8 mouse cellular contexts compared by ENCODE assay signal in the genomic region with DNA sequence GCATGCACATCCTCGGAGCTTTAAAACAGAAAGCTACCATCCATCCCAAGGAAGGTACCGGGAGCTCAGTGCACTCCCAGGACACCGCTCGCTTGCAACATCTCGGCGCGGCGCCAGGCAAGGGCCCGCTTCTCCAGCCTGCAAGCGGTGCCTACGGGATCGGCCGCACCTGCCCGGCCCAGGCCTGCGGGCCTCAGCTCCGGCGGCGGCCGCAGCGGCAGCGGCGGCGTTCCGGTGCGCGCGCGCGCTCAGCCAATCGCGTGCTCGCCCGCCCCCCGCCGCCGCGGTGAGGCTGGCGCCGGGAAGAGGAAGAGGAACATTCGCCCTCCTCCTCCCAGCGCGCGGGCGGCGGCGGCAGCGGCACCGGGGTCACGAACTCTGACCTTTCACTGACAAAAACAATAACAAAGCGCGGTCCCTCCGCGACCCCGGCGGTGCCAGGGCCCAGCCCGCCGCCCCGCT. TPM values are rescaled to one million over a fixed set of nuclear protein-coding genes. Genes with fewer than 3 reads are reported as not detected.
DNase-seq lines count a peak whose midpoint lies in the region; ATAC-seq and TF ChIP-seq lines count a peak whose summit lies in the region.

Nr2c2 (plus strand) TSS at position 261 of the 462 bp plus-strand sequence.

- intact Hi-C loops in heart, postnatal 10 days (cut with DNase I) = no loop called here

- WGBS in forebrain, embryonic 14.5 days = 0% methylated on average over 39 of the region's 58 CpGs
- under 1% methylated on average over 43 of the region's 58 CpGs for WGBS in liver, postnatal 0 days (ENCODE audit: insufficient replicate concordance)
- under 1% methylated on average over 40 of the region's 58 CpGs for WGBS in neural tube, embryonic 13.5 days

- H3K9me3 ChIP-seq in forebrain, embryonic 14.5 days (replicated peaks; ENCODE audit: control insufficient read depth, low read length) = no peaks in the 10 kb centered on the region
- H3K9me3 ChIP-seq in liver, postnatal 0 days (ENCODE audit: low read length) = no peaks in the 10 kb centered on the region
- no peaks in the 10 kb centered on the region for H3K9me3 ChIP-seq in neural tube, embryonic 13.5 days

- no peak for TF ChIP-seq CTCF in liver, postnatal 0 days (IDR thresholded peaks at IDR 0.05; ENCODE audit: low read depth)

- H3K27me3 ChIP-seq in forebrain, embryonic 14.5 days (replicated peaks; ENCODE audit: control insufficient read depth, insufficient read depth, low read length) = no peaks in the 10 kb centered on the region
- no peaks in the 10 kb centered on the region for H3K27me3 ChIP-seq in liver, postnatal 0 days (ENCODE audit: insufficient read depth, low read length)
- H3K27me3 ChIP-seq in neural tube, embryonic 13.5 days = no peaks in the 10 kb centered on the region

- H3K4me2 ChIP-seq in forebrain, embryonic 14.5 days (ENCODE audit: low read length) = peak within 1 kb of the TSS; percentile 55
- H3K4me2 ChIP-seq in liver, postnatal 0 days (ENCODE audit: low read depth, low read length) = peak within 1 kb of the TSS; percentile 74
- H3K4me2 ChIP-seq in neural tube, embryonic 13.5 days = peak within 1 kb of the TSS; percentile 77

- no peaks in the 10 kb centered on the region for H3K36me3 ChIP-seq in forebrain, embryonic 14.5 days (ENCODE audit: control insufficient read depth, insufficient read depth, low read length)
- H3K36me3 ChIP-seq in liver, postnatal 0 days (replicated peaks; ENCODE audit: insufficient read depth, low read length) = no peaks in the 10 kb centered on the region
- no peaks in the 10 kb centered on the region for H3K36me3 ChIP-seq in neural tube, embryonic 13.5 days

- H3K4me1 ChIP-seq in forebrain, embryonic 14.5 days (ENCODE audit: control insufficient read depth, insufficient read depth, low read length) = peaks cover 22% of the 10 kb centered on the region
- H3K4me1 ChIP-seq in liver, postnatal 0 days (ENCODE audit: insufficient read depth) = peaks cover 37% of the 10 kb centered on the region
- peaks cover 44% of the 10 kb centered on the region for H3K4me1 ChIP-seq in neural tube, embryonic 13.5 days (replicated peaks)

- peak within 1 kb of the TSS; percentile 99 for H3K27ac ChIP-seq in forebrain, embryonic 14.5 days (ENCODE audit: low read depth, low read length)
- H3K27ac ChIP-seq in liver, postnatal 0 days (ENCODE audit: low read depth) = peak within 1 kb of the TSS; percentile 99
- peak within 1 kb of the TSS; percentile 99 for H3K27ac ChIP-seq in neural tube, embryonic 13.5 days (replicated peaks)

- TF ChIP-seq EP300 in liver, postnatal 0 days (IDR thresholded peaks at IDR 0.05; ENCODE audit: low read depth) = no peak

- H3K4me3 ChIP-seq in forebrain, embryonic 14.5 days (ENCODE audit: low read depth, low read length) = peak within 1 kb of the TSS; percentile 96
- peak within 1 kb of the TSS; percentile 56 for H3K4me3 ChIP-seq in liver, postnatal 0 days (ENCODE audit: low read depth, low read length)
- peak within 1 kb of the TSS; percentile 95 for H3K4me3 ChIP-seq in neural tube, embryonic 13.5 days

- peak within 1 kb of the TSS; percentile 98 for H3K9ac ChIP-seq in forebrain, embryonic 14.5 days (ENCODE audit: low read length)
- H3K9ac ChIP-seq in liver, postnatal 0 days (replicated peaks) = peak within 1 kb of the TSS; percentile 85
- peak within 1 kb of the TSS; percentile 99 for H3K9ac ChIP-seq in neural tube, embryonic 13.5 days

- ATAC-seq in forebrain, embryonic 14.5 days = peak; percentile 71
- ATAC-seq in liver, postnatal 0 days = peak; percentile 55
- ATAC-seq in neural tube, embryonic 13.5 days (ENCODE audit: low read depth) = peak; percentile 76

- DNase-seq in ES-CJ7 (ENCODE audit: low read depth, low spot score) = peak; percentile 72
- DNase-seq in cerebellum, adult 11 months = peak; percentile 88
- DNase-seq in forebrain, embryonic 14.5 days (ENCODE audit: low spot score) = peak; percentile 86
- DNase-seq in heart, postnatal 10 days = peak; percentile 88 to 89
- peak; percentile 88 for DNase-seq in layer of hippocampus, adult 11-12 months (ENCODE audit: low spot score)
- DNase-seq in liver, postnatal 0 days = peak; percentile 90
- DNase-seq in telencephalon, adult 2 months (ENCODE audit: low read depth, low spot score) = peak; percentile 50

RNA-seq across cellular contexts. Expression of gene Nr2c2, which starts in this region (rescaled TPM):
- polyA plus RNA-seq in forebrain, embryonic 14.5 days (2014; fragmentation: Nextera tagmentation; extraction: Ambion mirVana) = 16.1 and 18.7 TPM in 2 replicates
- total RNA-seq in heart, postnatal 10 days (2021) = 10 to 100 TPM; 40.7 to 40.8 TPM
- polyA plus RNA-seq in liver, postnatal 0 days (2015; fragmentation: Nextera tagmentation; extraction: Ambion mirVana) = 4.3 and 4.9 TPM in 2 replicates
- polyA plus RNA-seq in neural tube, embryonic 13.5 days (2015; fragmentation: Nextera tagmentation; extraction: Ambion mirVana) = 27.0 and 33.6 TPM in 2 replicates

Comparison
In these comparisons a context has a peak if more than half of its experiments do, and no peak if none do; other contexts are left out.
1. Peak in every context shown above with its lines: DNase-seq, ATAC-seq, H3K4me3 ChIP-seq and H3K27ac ChIP-seq.